13 mouse cellular contexts compared by ENCODE assay signal in genomic region chr6:114692691-114693090, GRCm38 (mm10). TPM values are rescaled to one million over a fixed set of nuclear protein-coding genes. Genes with fewer than 3 reads are reported as not detected.
A peak's percentile ranks its signal among the peaks of the same experiment; 100 is the strongest.
DNase-seq lines count a peak whose midpoint lies in the region; ATAC-seq and TF ChIP-seq lines count a peak whose summit lies in the region.
"Had no signal": no experiment of that assay in that cellular context is flagged by ENCODE, and none has a peak within 500 bp of the region (broad histone marks: within the 10 kb centered on the region; RNA-seq: fewer than 3 reads in every experiment).

No protein-coding gene starts in this region.

- H3K27me3 ChIP-seq in hindbrain, embryonic 15.5 days: no peaks in the 10 kb centered on the region
- peaks cover 5% of the 10 kb centered on the region for H3K27me3 ChIP-seq in hindbrain, embryonic 10.5 days (ENCODE audit: insufficient read depth, poor library complexity, severe bottlenecking)
- H3K27me3 ChIP-seq in midbrain, postnatal 0 days (ENCODE audit: insufficient read depth, low read length): no peaks in the 10 kb centered on the region
- H3K27me3 ChIP-seq in midbrain, embryonic 11.5 days (ENCODE audit: control insufficient read depth, insufficient read depth, low read length): no peaks in the 10 kb centered on the region
- H3K27me3 ChIP-seq: intestine, embryonic 15.5 days had no signal

- ATAC-seq in hindbrain, embryonic 15.5 days (ENCODE audit: low FRiP score, low read depth): peak; percentile 24; the same call in 1 of the 2 replicates
- no peak for ATAC-seq in midbrain, postnatal 0 days (ENCODE audit: low FRiP score)
- no peak for ATAC-seq in midbrain, embryonic 11.5 days (ENCODE audit: low FRiP score)
- ATAC-seq in monocyte, adult 5-6 weeks (replicated peaks; ENCODE audit: insufficient number of reproducible peaks, low FRiP score, low TSS enrichment, poor library complexity, severe bottlenecking): no peak
- ATAC-seq: intestine, embryonic 15.5 days had no signal

- TF ChIP-seq CTCF in midbrain, postnatal 0 days (IDR thresholded peaks at IDR 0.05): no peak

- peak; percentile 10 to 19 for DNase-seq in cerebellum, adult 18-20 months
- no peak for DNase-seq in cerebellum, adult 9-10 months
- DNase-seq in hindbrain, embryonic 10.5 days (ENCODE audit: low spot score): no peak
- peak; percentile 65 for DNase-seq in midbrain, postnatal 0 days (ENCODE audit: low spot score)
- DNase-seq in midbrain, embryonic 11.5 days (ENCODE audit: low spot score, missing footprints): no peak
- peak; percentile 27 for DNase-seq in lung, postnatal 36 days
- DNase-seq: adrenal gland, postnatal 10 days; gastrocnemius, postnatal 25 days; heart, postnatal 36 days had no signal

- H3K4me2 ChIP-seq in hindbrain, embryonic 15.5 days: no peak overlapping the region
- H3K4me2 ChIP-seq in midbrain, postnatal 0 days (ENCODE audit: low read depth, low read length, poor library complexity, severe bottlenecking): no peak overlapping the region
- H3K4me2 ChIP-seq in midbrain, embryonic 11.5 days: no peak overlapping the region
- H3K4me2 ChIP-seq: heart, embryonic 11.5 days; intestine, embryonic 15.5 days had no signal

- 64% methylated on average over 10 of the region's 10 CpGs for WGBS in hindbrain, embryonic 15.5 days
- 94% methylated on average over 10 of the region's 10 CpGs for WGBS in hindbrain, embryonic 10.5 days
- WGBS in midbrain, postnatal 0 days: 73% methylated on average over 10 of the region's 10 CpGs
- WGBS in midbrain, embryonic 11.5 days: 95% methylated on average over 10 of the region's 10 CpGs

- H3K9ac ChIP-seq in hindbrain, embryonic 15.5 days: no peak overlapping the region
- no peak overlapping the region for H3K9ac ChIP-seq in midbrain, postnatal 0 days (replicated peaks; ENCODE audit: low read length, poor library complexity, severe bottlenecking)
- no peak overlapping the region for H3K9ac ChIP-seq in midbrain, embryonic 11.5 days (ENCODE audit: low read length)
- H3K9ac ChIP-seq: intestine, embryonic 15.5 days had no signal

- H3K4me1 ChIP-seq in hindbrain, embryonic 15.5 days (replicated peaks): peaks cover 22% of the 10 kb centered on the region
- no peaks in the 10 kb centered on the region for H3K4me1 ChIP-seq in hindbrain, embryonic 10.5 days (replicated peaks)
- no peaks in the 10 kb centered on the region for H3K4me1 ChIP-seq in midbrain, postnatal 0 days (ENCODE audit: insufficient read depth, low read length)
- no peaks in the 10 kb centered on the region for H3K4me1 ChIP-seq in midbrain, embryonic 11.5 days (ENCODE audit: control insufficient read depth, insufficient read depth, low read length)
- H3K4me1 ChIP-seq: intestine, embryonic 15.5 days had no signal

- no peak overlapping the region for H3K4me3 ChIP-seq in hindbrain, embryonic 15.5 days
- no peak overlapping the region for H3K4me3 ChIP-seq in hindbrain, embryonic 10.5 days
- H3K4me3 ChIP-seq in midbrain, postnatal 0 days (ENCODE audit: low read depth, low read length): no peak overlapping the region
- no peak overlapping the region for H3K4me3 ChIP-seq in midbrain, embryonic 11.5 days (ENCODE audit: low read depth, low read length)
- H3K4me3 ChIP-seq: intestine, embryonic 15.5 days had no signal

- no peaks in the 10 kb centered on the region for H3K36me3 ChIP-seq in hindbrain, embryonic 15.5 days
- H3K36me3 ChIP-seq in hindbrain, embryonic 10.5 days: peaks cover 12% of the 10 kb centered on the region
- no peaks in the 10 kb centered on the region for H3K36me3 ChIP-seq in midbrain, postnatal 0 days (ENCODE audit: insufficient read depth, low read length)
- H3K36me3 ChIP-seq in midbrain, embryonic 11.5 days (ENCODE audit: control insufficient read depth, insufficient read depth, low read length): no peaks in the 10 kb centered on the region
- H3K36me3 ChIP-seq: intestine, embryonic 15.5 days had no signal

- H3K9me3 ChIP-seq in hindbrain, embryonic 15.5 days: no peaks in the 10 kb centered on the region
- no peaks in the 10 kb centered on the region for H3K9me3 ChIP-seq in hindbrain, embryonic 10.5 days
- H3K9me3 ChIP-seq in midbrain, postnatal 0 days (ENCODE audit: low read length): no peaks in the 10 kb centered on the region
- no peaks in the 10 kb centered on the region for H3K9me3 ChIP-seq in midbrain, embryonic 11.5 days (ENCODE audit: control insufficient read depth, low read length)
- H3K9me3 ChIP-seq: intestine, embryonic 15.5 days had no signal

- peak overlapping the region; percentile 55; the same call in 1 of the 2 replicates for H3K27ac ChIP-seq in hindbrain, embryonic 15.5 days (replicated peaks)
- no peak overlapping the region for H3K27ac ChIP-seq in hindbrain, embryonic 10.5 days
- H3K27ac ChIP-seq in midbrain, postnatal 0 days (ENCODE audit: low read depth, low read length): no peak overlapping the region
- H3K27ac ChIP-seq in midbrain, embryonic 11.5 days (ENCODE audit: low read depth, low read length): no peak overlapping the region
- H3K27ac ChIP-seq: intestine, embryonic 15.5 days had no signal

RNA-seq across cellular contexts. Expression of gene Atg7, which starts 49.8 kb away (rescaled TPM):
- polyA plus RNA-seq in hindbrain, embryonic 15.5 days (2015; fragmentation: Nextera tagmentation; extraction: Ambion mirVana): 16.7 and 19.9 TPM in 2 replicates
- 24.4 and 25.0 TPM in 2 replicates for polyA plus RNA-seq in hindbrain, embryonic 10.5 days (2016; fragmentation: Nextera tagmentation; extraction: Ambion mirVana)
- total RNA-seq in midbrain, postnatal 0 days (2014; rRNA removed): 13.9 and 21.5 TPM in 2 replicates
- 15.3 and 17.1 TPM in 2 replicates for polyA plus RNA-seq in midbrain, postnatal 0 days (2015; fragmentation: Nextera tagmentation; extraction: Ambion mirVana)
- 17.6 and 20.6 TPM in 2 replicates for polyA plus RNA-seq in midbrain, embryonic 11.5 days (2014; fragmentation: Nextera tagmentation; extraction: Ambion mirVana)
- total RNA-seq in monocyte, adult 5-6 weeks (2017): 31.0 to 54.5 TPM (median 50.1 TPM) in 3 replicates

Comparison
In these comparisons a context has a peak if more than half of its experiments do, and no peak if none do; other contexts are left out.
1. DNase-seq: peak in cerebellum, adult 18-20 months (2 of 2), midbrain, postnatal 0 days (single experiment) and lung, postnatal 36 days (single experiment); none in cerebellum, adult 9-10 months (single experiment), hindbrain, embryonic 10.5 days (single experiment) and midbrain, embryonic 11.5 days (single experiment).